Mouse (Mus musculus) c-Kit-positive CD71-positive TER-119-positive erythroid progenitor cells, embryonic 14.5 days (primary cell): ENCODE measurements around the gene Kcnip1.
A peak's percentile ranks its signal among the peaks of the same experiment; 100 is the strongest.

Experiments used
- DNase-seq: peaks from one replicate; pipeline ENCODE4 v3.0.0-alpha.2; 2013; ENCODE audit warnings: low spot score

Kcnip1 gene

DNA sequence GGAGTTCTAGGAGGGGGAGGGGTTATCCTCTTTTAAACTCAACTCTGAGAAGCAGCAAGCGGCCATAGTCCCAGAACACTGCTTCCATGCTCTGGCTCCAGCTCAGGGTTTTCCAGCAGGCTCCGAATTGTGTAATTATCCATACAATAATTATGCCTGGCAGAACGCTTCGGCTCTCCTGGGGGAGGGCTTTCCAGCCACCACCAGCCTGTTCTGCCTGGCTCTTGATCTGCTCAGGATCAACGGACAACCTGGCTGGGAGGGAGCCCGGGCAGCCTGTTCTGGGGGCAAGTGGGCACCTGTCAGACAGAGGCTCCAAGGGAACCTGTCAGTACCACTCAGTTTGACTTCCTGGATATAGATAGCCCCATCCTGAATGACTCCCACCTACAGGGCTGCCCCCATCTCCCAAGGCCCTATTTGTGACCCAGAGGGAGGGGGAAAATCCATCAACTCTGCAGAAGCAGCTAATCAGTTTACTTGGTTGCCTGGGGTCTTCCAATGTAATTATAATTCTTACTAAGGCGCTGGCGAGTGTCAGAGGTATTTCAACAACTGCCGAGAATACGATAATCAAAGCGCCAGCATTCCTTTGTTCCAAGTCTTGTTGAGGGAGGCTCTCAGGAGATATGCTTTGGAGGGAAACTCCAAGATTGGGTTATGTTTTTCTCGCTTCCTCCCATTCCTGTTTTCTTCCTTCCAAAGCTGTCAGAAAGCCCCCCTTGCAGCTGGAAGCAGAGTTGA, 165.7 kb downstream of the Kcnip1 start:
- DNase-seq: no peak

DNA sequence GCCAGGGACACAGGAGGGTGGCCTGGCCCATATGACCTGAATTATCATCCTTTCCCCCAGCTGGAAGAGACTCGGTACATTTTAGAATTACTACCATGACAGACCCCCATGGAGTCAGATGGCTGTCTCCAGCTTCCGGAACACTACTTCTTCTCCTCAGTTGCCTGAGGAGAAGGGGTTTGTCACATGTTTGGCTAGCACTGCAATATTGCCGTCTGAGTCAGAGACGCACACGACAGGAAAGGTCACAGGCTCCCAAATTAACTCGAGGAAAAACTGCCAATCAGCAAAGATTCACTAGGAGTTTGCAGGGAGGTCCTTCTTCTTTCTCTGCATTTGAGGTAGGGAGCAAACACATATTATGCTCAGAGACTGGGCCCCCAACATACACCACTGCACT, 168.2 kb downstream of the Kcnip1 start:
- no peak for DNase-seq

GRCm38 (mm10) chr11:33821331-33821730, 171.6 kb downstream of the Kcnip1 start:
- no peak for DNase-seq

GRCm38 (mm10) chr11:33820876-33821275, 172.1 kb downstream of the Kcnip1 start:
- DNase-seq: no peak

DNA sequence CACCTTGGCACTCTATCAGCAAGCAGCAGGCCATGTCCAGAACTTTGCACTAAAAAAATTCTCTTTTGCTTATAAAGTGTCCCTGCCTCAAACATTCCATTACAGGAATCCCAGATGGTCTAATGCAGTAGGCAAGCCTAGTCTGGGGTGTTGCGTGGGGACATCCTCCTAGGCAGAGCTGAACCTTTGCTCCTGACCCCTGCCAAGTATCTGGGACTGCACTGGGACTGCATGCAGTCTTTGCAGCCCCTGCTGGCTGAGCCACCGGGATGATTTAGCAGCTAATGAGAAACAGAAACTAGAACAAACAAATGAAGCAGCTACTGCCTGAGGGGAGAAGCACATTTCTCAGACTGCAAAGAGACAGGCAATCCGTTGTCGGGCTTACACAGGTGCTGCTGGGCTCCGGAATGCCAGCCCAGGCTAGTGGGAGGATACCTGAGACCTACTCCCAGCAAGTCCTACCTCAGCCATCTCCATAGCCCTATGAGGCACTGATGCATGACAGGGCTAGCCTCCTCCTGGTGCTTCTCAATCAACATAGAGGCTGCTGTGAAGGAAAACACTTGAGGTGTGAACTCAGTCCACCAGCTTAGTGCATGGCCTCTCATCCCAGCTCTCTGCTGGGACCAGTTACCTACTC, 174.0 kb downstream of the Kcnip1 start:
- no peak for DNase-seq

DNA sequence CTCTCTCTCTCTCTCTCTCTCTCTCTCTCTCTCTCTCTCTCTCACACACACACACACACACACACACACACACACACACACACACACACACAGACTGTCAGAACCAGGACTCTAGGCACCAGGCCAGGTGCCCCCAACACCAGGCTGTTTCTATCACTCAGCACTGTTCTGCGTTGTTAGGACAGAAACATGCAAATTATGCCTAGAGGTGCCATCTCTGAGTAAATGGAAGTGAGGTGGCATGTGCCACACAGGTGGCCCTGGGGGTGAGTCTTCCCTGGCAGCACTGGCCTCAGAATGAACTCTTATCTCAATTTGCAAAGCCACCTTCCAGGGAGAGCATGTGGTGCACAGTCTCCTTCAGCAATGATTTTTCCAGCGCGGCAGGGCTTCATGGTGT, 176.9 kb downstream of the Kcnip1 start:
- DNase-seq: no peak

- DNase-seq: no peak
Measured at GRCm38 (mm10) chr11:33810105-33810504, 182.8 kb downstream of the Kcnip1 start.

DNA sequence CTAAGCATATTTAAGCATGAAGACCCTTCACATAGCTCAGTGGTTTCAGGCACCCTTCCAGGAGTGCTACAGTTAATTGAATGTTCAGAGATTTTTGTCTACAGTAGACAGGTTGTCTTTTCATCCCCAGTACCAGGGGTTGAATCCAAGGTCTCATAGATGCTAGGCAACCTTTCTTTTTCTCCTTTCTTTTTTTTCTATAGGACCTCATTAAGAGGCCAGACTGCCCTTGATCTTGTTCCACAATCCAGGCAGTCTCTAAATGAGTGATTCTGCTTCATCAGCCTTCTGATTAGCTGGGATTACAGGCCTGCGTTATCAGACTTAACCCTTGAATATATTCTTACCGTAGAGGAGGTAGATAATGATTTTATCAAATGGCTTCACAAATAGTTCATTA, 189.9 kb downstream of the Kcnip1 start:
- DNase-seq: no peak

GRCm38 (mm10) chr11:33800436-33801088, 192.4 kb downstream of the Kcnip1 start:
- no peak for DNase-seq

- no peak for DNase-seq
Measured at GRCm38 (mm10) chr11:33799933-33800332, 193.0 kb downstream of the Kcnip1 start.

GRCm38 (mm10) chr11:33798094-33798648, 194.8 kb downstream of the Kcnip1 start:
- no peak for DNase-seq

- peak; percentile 6 for DNase-seq
Measured at GRCm38 (mm10) chr11:33787362-33787761, 205.6 kb downstream of the Kcnip1 start.

DNA sequence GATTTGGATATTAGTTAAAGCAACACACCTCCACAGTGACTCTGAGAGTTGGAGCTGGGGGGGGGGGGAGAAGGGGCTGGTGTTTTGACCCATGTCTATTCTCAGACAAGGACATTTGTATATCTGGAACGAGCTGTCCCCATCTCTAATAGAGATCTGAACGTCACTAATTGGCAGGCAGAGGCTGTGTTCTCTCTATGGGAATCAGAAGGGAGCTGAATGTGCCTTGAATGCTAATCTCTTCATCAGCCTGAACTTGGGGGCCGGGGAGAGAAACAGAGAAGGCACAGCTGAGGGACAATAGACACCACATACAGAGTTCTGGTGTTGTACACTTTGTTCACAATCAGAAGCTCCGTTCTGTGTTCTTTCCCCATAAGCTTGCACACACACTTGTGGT, 206.4 kb downstream of the Kcnip1 start:
- no peak for DNase-seq

GRCm38 (mm10) chr11:33781561-33781971, 211.4 kb downstream of the Kcnip1 start:
- no peak for DNase-seq

- DNase-seq: no peak
Measured at GRCm38 (mm10) chr11:33780263-33780662, 212.7 kb downstream of the Kcnip1 start.

- no peak for DNase-seq
Measured at GRCm38 (mm10) chr11:33772615-33773141, 220.3 kb downstream of the Kcnip1 start.

GRCm38 (mm10) chr11:33772043-33772442, 220.9 kb downstream of the Kcnip1 start:
- no peak for DNase-seq

DNA sequence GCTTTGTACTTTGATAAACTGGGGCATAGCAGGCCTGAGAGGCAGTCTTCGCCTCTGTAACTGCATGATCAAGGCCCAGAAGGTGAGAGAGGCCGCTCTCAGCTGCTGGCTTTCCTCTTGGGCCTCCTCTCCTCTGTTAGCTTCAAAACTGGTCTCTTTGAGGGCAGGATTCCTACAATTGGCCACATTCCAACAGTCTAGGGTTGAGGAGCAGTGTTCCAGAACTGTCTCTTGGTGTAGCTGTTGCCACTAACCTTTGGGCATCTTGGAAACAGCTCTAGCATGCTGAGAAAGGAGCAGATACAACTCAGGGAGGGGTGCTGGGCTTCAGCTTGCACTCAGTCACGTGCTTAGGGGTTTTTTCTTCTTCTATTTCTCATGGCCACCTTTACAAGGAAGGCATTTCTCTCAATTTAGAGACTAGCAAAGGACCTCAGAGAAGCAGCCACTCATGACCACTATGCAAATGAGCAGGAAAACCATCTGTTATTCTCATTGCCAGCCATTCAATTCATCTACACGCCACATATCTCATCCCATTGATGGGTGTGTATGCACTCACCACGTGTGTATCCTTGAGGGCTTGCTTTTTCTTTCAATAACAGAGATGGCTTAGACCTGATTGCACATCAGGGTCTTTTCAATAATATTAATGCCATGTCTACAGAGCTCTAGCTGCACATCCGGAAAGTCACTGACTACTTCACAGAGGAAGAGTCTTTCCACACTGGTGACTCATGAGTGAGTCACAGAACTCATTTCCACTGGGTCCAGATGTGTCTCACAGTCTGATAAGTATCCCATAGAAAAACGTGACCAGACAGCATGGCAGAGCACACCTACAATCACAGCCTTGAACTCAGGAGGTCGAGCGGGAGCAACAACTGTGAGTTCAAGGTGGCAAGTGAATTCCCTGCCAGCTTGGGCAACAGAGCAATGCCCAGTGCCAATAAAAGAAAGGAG, 225.7 kb downstream of the Kcnip1 start:
- DNase-seq: no peak

DNA sequence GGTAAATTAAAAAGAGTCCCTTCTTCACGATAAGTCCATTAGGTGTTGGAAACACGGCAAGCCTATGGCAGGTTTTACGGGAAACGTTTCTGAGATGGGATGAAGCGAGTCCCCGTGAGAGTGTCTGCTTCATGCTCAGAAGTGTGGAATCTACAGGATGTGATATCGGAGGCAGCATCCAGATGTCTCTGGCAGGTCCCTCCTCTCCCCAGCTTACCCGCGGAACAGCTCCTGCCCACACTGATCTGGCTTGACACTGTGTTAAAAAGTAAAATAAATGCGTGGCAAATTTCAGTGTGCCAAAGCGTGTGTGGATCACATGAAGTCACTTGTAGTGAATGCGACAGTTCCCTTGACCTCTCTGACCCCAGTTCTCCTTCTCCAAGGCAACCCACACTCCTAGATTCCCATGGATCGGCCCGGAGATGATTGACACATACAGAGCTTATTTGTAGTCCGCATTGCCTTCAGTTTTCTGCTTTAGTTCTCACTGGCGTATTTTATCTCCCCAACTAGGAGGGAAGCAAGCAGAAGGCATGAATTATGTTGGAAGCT, 231.7 kb downstream of the Kcnip1 start:
- no peak for DNase-seq

- no peak for DNase-seq
Measured at GRCm38 (mm10) chr11:33756624-33757023, 236.3 kb downstream of the Kcnip1 start.

DNA sequence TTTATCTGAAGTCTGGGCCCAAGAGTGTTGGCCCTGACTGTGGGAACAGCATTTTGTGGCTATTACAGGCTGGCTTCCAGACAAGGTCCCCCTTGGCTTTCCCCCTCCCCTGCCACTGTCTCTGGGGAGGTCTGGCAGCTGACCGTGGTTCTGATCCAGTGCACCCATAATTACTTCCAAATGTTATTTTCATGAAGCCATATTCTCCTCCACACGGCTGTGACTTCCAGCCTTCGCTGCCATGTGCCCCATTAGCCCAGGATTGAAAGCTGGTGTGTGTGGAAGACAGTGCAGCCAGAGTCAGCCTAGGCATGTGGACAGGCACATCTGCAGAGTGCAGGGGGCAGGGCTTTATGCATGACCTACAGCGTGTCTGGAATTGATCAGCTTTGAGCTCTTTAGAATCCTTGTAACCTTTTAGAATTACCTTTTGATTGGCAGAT, 240.5 kb downstream of the Kcnip1 start:
- DNase-seq: no peak
